In genomic region chr17:75406405-75406804, GRCm38 (mm10) we compare ENCODE assay signal across 8 mouse cellular contexts. TPM values are rescaled to one million over a fixed set of nuclear protein-coding genes. Genes with fewer than 3 reads are reported as not detected.
A peak's percentile ranks its signal among the peaks of the same experiment; 100 is the strongest.
DNase-seq lines count a peak whose midpoint lies in the region; ATAC-seq and TF ChIP-seq lines count a peak whose summit lies in the region.

No protein-coding gene starts in this region.

- no peak for ATAC-seq in cerebellum, adult (ENCODE audit: insufficient number of reproducible peaks, low FRiP score, low TSS enrichment)
- ATAC-seq in kidney, embryonic 16.5 days (ENCODE audit: low FRiP score, low TSS enrichment), result no peak

- TF ChIP-seq POLR2A in cerebellum, adult 2 months (IDR thresholded peaks at IDR 0.05; ENCODE audit: borderline replicate concordance, insufficient read depth, low read length), result no peak

- no peak overlapping the region for H3K4me3 ChIP-seq in cerebellum, adult 2 months (replicated peaks; ENCODE audit: insufficient read depth, low read depth, low read length)
- H3K4me3 ChIP-seq in kidney, embryonic 16.5 days (ENCODE audit: low read length), result no peak overlapping the region
- no peak overlapping the region for H3K4me3 ChIP-seq in limb, embryonic 10.5 days

- DNase-seq in cerebellum, adult 2 months, result no peak
- peak; percentile 3 to 13 for DNase-seq in kidney, adult 8-10 months
- DNase-seq in right cerebral cortex, adult 2 months (ENCODE audit: low spot score in 2 of 2), result peak; percentile 20 to 27
- DNase-seq in right cerebral cortex, postnatal 4 days, result no peak
- DNase-seq in splenic B cell, adult 2 months (ENCODE audit: low read depth, low spot score), result peak; percentile 54
- no peak for DNase-seq in limb, embryonic 10.5 days (ENCODE audit: low spot score)

- H3K4me1 ChIP-seq in cerebellum, adult 2 months (ENCODE audit: control insufficient read depth, insufficient read depth, low read length), result no peaks in the 10 kb centered on the region
- no peaks in the 10 kb centered on the region for H3K4me1 ChIP-seq in kidney, embryonic 16.5 days (ENCODE audit: insufficient read depth, low read length)
- H3K4me1 ChIP-seq in limb, embryonic 10.5 days, result no peaks in the 10 kb centered on the region

- 0 out of 2 replicates have a peak, but pooled peaks have one; percentile 17 for TF ChIP-seq CTCF in cerebellum, adult 2 months (IDR thresholded peaks at IDR 0.05; ENCODE audit: borderline replicate concordance, insufficient read depth, low read depth, low read length)

- no peaks in the 10 kb centered on the region for H3K9me3 ChIP-seq in kidney, embryonic 16.5 days (ENCODE audit: low read length)
- H3K9me3 ChIP-seq in limb, embryonic 10.5 days (replicated peaks), result no peaks in the 10 kb centered on the region

- WGBS in cerebellum, adult 2 months, result 14% methylated on average over 4 of the region's 4 CpGs
- 44% methylated on average over 4 of the region's 4 CpGs for WGBS in kidney, embryonic 16.5 days
- 82% methylated on average over 4 of the region's 4 CpGs for WGBS in limb, embryonic 10.5 days

- no peaks in the 10 kb centered on the region for H3K27me3 ChIP-seq in cerebellum, adult 2 months (ENCODE audit: control insufficient read depth, insufficient read depth, low read length)
- H3K27me3 ChIP-seq in kidney, embryonic 16.5 days (ENCODE audit: insufficient read depth, low read length), result no peaks in the 10 kb centered on the region
- H3K27me3 ChIP-seq in splenic B cell, adult 2 months (ENCODE audit: control insufficient read depth, insufficient read depth, low read length, poor library complexity, severe bottlenecking), result no peaks in the 10 kb centered on the region
- no peaks in the 10 kb centered on the region for H3K27me3 ChIP-seq in limb, embryonic 10.5 days (ENCODE audit: low read depth, poor library complexity, severe bottlenecking)

- H3K4me2 ChIP-seq in kidney, embryonic 16.5 days (replicated peaks; ENCODE audit: low read depth, low read length), result no peak overlapping the region

- H3K27ac ChIP-seq in cerebellum, adult 2 months (ENCODE audit: insufficient read depth, low read length), result no peak overlapping the region
- no peak overlapping the region for H3K27ac ChIP-seq in kidney, embryonic 16.5 days (ENCODE audit: low read length)
- no peak overlapping the region for H3K27ac ChIP-seq in limb, embryonic 10.5 days

- no peaks in the 10 kb centered on the region for H3K36me3 ChIP-seq in kidney, embryonic 16.5 days (ENCODE audit: insufficient read depth, low read length)
- H3K36me3 ChIP-seq in splenic B cell, adult 2 months (ENCODE audit: control insufficient read depth, insufficient read depth, low read length, poor library complexity, severe bottlenecking), result no peaks in the 10 kb centered on the region
- no peaks in the 10 kb centered on the region for H3K36me3 ChIP-seq in limb, embryonic 10.5 days

- no peak overlapping the region for H3K9ac ChIP-seq in kidney, embryonic 16.5 days (replicated peaks; ENCODE audit: low read length)

RNA-seq across cellular contexts. Expression of gene Rasgrp3, which starts 29.3 kb away (rescaled TPM):
- polyA plus RNA-seq in cerebellum, adult 2 months (2012; rRNA removed), result 12.9 and 15.6 TPM in 2 replicates
- 21.5 and 26.5 TPM in 2 replicates for polyA plus RNA-seq in kidney, embryonic 16.5 days (2015; fragmentation: Nextera tagmentation; extraction: Ambion mirVana)
- polyA plus RNA-seq in limb, embryonic 10.5 days (2016; fragmentation: Nextera tagmentation; extraction: Ambion mirVana), result 11.5 and 12.7 TPM in 2 replicates

Comparison
In these comparisons a context has a peak if more than half of its experiments do, and no peak if none do; other contexts are left out.
1. DNase-seq: peak in kidney, adult 8-10 months (2 of 2), right cerebral cortex, adult 2 months (2 of 2) and splenic B cell, adult 2 months (single experiment); none in cerebellum, adult 2 months (0 of 2), right cerebral cortex, postnatal 4 days (single experiment) and limb, embryonic 10.5 days (single experiment).